Mouse (Mus musculus) heart, adult 2 months (tissue): ENCODE measurements around the gene Esf1. TPM values are rescaled to one million over a fixed set of nuclear protein-coding genes. Genes with fewer than 3 reads are reported as not detected.
A peak's percentile ranks its signal among the peaks of the same experiment; 100 is the strongest.

Source experiments
- DNase-seq, 2 experiments: peaks; one replicate each; pipeline ENCODE4 v3.0.0; 2021
- H3K27ac ChIP-seq: fragments of 200-600 bp; 2 replicates; pipeline ENCODE4 v1.8.1; 2022
- H3K27me3 ChIP-seq: fragments of 200-500 bp; 2 replicates; pipeline ENCODE4 v1.6.1; 2012; ENCODE audit warnings: mild to moderate bottlenecking, low read length, inconsistent platforms, mixed read lengths; ENCODE audit not compliant: control insufficient read depth, insufficient read depth
- H3K36me3 ChIP-seq: fragments of 200-500 bp; 2 replicates; pipeline ENCODE4 v1.6.1; 2012; ENCODE audit warnings: low read length, inconsistent platforms; ENCODE audit not compliant: control insufficient read depth, insufficient read depth
- H3K4me1 ChIP-seq: fragments of 200-500 bp; 2 replicates; pipeline ENCODE4 v1.6.1; 2011; ENCODE audit warnings: low read length; ENCODE audit not compliant: control insufficient read depth, insufficient read depth
- H3K4me3 ChIP-seq: fragments of 200-600 bp; 2 replicates; pipeline ENCODE4 v1.8.1; 2022
- H3K79me2 ChIP-seq: fragments of 200-500 bp; replicated peaks from 2 replicates; pipeline ENCODE4 v1.6.1; 2012; ENCODE audit warnings: mild to moderate bottlenecking, inconsistent platforms, low read length, moderate library complexity, mixed read lengths; ENCODE audit not compliant: control insufficient read depth, insufficient read depth
- H3K9ac ChIP-seq: fragments of 200-500 bp; 2 replicates; pipeline ENCODE4 v1.6.1; 2012; ENCODE audit warnings: low read depth, mild to moderate bottlenecking, control low read depth, inconsistent platforms, low read length, mixed read lengths
- CTCF ChIP-seq: fragments of 200-600 bp; IDR thresholded peaks from 2 replicates; pipeline ENCODE4 v1.8.1; 2022; ENCODE audit warnings: antibody characterized with exemption, mild to moderate bottlenecking, moderate library complexity
- EP300 ChIP-seq: fragments of 200-500 bp; IDR thresholded peaks from 2 replicates; pipeline ENCODE4 v1.6.1; 2011; ENCODE audit warnings: low read depth, low read length, control low read depth; ENCODE audit not compliant: insufficient read depth
- POLR2A ChIP-seq: fragments of 200-500 bp; IDR thresholded peaks from 2 replicates; pipeline ENCODE4 v1.6.1; 2011; ENCODE audit warnings: mild to moderate bottlenecking, low read depth, low read length, control low read depth; ENCODE audit not compliant: insufficient read depth
- WGBS: fragments of 180-500 bp; shearing (Covaris S2); methylation state at CpG from one replicate; pipeline ENCODE4 v1.1.7; 2018; 5-methylcytosine and 5-hydroxymethylcytosine counted together
- intact Hi-C: fragments of 180-260 bp; cut with DNase I; formaldehyde crosslinking; loops from one replicate; pipeline ENCODE4 v1.15.1; 2025
- long read RNA-seq: library from polyadenylated mRNA; stranded (forward); transcript quantifications from one replicate; pipeline ENCODE4 v2.0.0, GENCODE M21; 2021
- polyA plus RNA-seq: library from polyadenylated mRNA; depleted of rRNA; stranded (reverse); fragments of >200 nt; gene quantifications from 2 replicates; pipeline ENCODE4 v1.2.3, GENCODE M21; 2012; rRNA removed
- total RNA-seq, 2 experiments: library from RNA; stranded (reverse); gene quantifications; 2 replicates each; pipeline ENCODE4 v1.2.3; 2021

Esf1 gene
- 10 to 100 TPM; 12.2 TPM for total RNA-seq
- polyA plus RNA-seq: 1.1 and 2.2 TPM in 2 replicates
- long read RNA-seq, transcript Esf1-201 (14 exons, 3,396 nt): major isoform, 11 of 15 reads
- long read RNA-seq, partial matches to known transcripts: 2 of 15 reads
- long read RNA-seq, other reads (novel, unspliced or antisense): 2 of 15 reads

DNA sequence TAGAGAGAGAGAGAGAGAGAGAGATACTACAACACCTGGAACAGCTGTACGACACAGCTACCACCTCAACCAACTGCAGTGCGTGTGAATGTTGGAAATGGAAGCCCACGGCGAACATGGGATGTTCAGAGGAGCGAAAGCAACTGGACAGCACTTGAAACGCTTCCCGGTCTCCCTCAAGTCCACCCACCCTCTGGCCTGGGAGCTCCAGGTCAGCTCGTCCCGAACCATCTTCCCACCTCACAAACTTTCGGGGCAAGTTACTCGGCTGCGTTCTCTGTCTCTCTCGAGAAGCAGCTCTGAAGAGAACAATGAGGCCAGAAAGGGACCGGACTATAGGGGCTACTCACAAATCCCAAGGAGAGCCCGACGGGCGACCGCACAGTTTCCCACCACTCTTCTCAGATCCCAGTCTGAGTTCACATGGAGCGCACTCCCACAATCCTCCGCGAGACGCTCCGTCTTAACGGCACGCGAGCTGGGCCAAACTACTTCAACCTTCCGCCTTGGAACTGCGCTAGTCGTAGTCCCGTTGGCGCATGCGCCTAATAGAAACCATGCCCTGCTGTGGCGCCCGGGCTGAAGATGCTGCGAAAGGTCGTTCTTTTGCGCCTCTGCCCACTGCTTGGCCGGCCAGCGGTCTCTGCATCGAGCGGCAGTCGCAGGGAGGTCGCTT lies at the start of gene Esf1, which contains the start of gene Ndufaf5:
Gene Esf1, minus strand, starts transcription at position 438 of the 676 bp plus-strand sequence.
Gene Ndufaf5, plus strand, starts transcription at position 523 of the 676 bp plus-strand sequence.
- peak; percentile 85 for TF ChIP-seq EP300
- TF ChIP-seq CTCF: no peak
- peak; percentile 80 for TF ChIP-seq POLR2A
- no peaks in the 10 kb centered on the region; the same call in 1 of the 2 replicates for H3K79me2 ChIP-seq
- peak within 1 kb of the TSS; percentile 91 for H3K4me3 ChIP-seq
- under 1% methylated on average over 43 of the region's 43 CpGs for WGBS
- DNase-seq: peak; percentile 97 to 98
- H3K4me1 ChIP-seq: no peaks in the 10 kb centered on the region; the same call in 1 of the 2 replicates
- intact Hi-C loops: loop anchor here (2.0 to 10.0 kb wide), 2 partner anchors 103 to 225 kb away; partner anchors contain the start of genes Macrod2 and Tasp1
- peak within 1 kb of the TSS; percentile 79 for H3K9ac ChIP-seq
- H3K27me3 ChIP-seq: no peaks in the 10 kb centered on the region
- peak within 1 kb of the TSS; percentile 79 for H3K27ac ChIP-seq
- peaks cover 1% of the 10 kb centered on the region for H3K36me3 ChIP-seq

DNA sequence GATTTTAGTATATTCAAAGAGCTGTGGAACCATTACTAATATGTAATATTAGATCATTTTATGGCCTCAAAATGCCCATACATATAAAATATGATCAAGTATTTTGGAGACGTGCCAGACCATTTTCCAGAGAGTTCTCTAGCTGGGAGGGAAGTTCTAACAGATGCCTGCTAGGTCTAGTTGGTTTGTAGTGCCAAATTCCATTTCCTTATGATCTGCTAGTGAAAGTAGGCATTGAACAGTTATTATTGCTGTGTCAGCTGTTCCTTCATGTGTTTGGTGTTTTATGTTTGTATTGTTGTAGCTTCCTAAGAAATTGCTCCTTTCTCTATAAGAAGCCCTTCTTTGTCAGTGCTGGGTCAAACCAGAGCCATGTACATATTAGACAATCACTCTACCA lies 45.6 kb upstream of the Esf1 start:
- Histone ChIP-seq H3K9ac (no peak overlapping the region), H3K36me3 (no peaks in the 10 kb centered on the region), H3K79me2 (no peaks in the 10 kb centered on the region), H3K4me1 (no peaks in the 10 kb centered on the region), H3K27ac (no peak overlapping the region), H3K4me3 (no peak overlapping the region), H3K27me3 (no peaks in the 10 kb centered on the region)
- intact Hi-C loops: no loop called here
- WGBS: 65% methylated on average over 1 of the region's 1 CpGs
- no peak for TF ChIP-seq POLR2A
- TF ChIP-seq CTCF: no peak
- TF ChIP-seq EP300: no peak
- DNase-seq: no peak

DNA sequence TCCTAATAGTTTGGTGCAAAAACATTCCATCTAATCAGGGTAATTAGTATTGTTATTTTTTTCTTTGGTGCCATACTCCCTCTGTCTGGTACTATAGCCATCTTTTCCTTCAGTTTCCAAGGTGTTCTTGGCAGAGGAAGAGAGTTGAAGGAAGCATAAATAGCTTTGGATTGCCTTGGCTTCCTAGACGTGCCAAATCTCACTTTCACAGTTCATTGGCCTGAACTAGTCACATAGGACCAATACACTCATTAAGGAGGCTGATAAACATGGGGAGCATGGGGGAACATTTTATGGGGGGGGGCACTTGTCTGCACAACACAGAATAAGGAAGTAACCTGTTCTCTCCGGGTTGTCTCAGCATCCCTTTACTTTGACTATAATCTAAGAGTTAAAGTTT lies 45.1 kb upstream of the Esf1 start:
- Histone ChIP-seq H3K9ac (no peak overlapping the region), H3K27ac (no peak overlapping the region), H3K27me3 (no peaks in the 10 kb centered on the region), H3K36me3 (no peaks in the 10 kb centered on the region), H3K4me1 (no peaks in the 10 kb centered on the region), H3K79me2 (no peaks in the 10 kb centered on the region), H3K4me3 (no peak overlapping the region)
- TF ChIP-seq POLR2A (no peak), CTCF (no peak), EP300 (no peak)
- 52% methylated on average over 2 of the region's 2 CpGs for WGBS
- DNase-seq: no peak
- intact Hi-C loops: no loop called here

DNA sequence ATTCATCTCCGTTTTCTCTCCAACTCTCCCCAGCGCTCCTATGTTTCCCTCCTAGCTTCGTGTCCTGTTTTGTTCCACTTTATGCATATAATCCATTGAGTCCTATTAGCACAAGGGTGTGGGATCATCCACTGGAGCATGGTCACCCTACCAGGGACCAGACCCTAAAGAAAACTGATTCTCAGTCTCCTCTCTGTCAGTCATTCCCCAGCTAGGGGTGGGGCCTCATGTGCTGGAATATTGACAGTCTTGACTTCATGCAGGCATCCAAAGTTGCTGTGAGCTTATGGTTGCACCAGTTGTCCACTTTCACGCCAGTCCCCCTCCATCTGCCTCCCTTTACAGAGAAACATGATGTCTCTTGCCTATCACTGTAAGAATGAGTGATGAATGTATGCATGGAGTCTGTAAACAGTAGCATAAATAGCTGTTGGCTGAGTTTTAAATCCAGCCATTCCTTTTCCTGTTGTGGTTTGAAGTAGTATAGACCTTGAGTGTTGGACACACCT lies 44.2 kb upstream of the Esf1 start:
- Histone ChIP-seq H3K27me3 (no peaks in the 10 kb centered on the region), H3K4me3 (no peak overlapping the region), H3K4me1 (no peaks in the 10 kb centered on the region), H3K27ac (no peak overlapping the region), H3K79me2 (no peaks in the 10 kb centered on the region), H3K36me3 (no peaks in the 10 kb centered on the region), H3K9ac (no peak overlapping the region)
- TF ChIP-seq POLR2A (no peak), CTCF (no peak), EP300 (no peak)
- no peak for DNase-seq
- intact Hi-C loops: no loop called here
- 88% methylated on average over 4 of the region's 4 CpGs for WGBS

DNA sequence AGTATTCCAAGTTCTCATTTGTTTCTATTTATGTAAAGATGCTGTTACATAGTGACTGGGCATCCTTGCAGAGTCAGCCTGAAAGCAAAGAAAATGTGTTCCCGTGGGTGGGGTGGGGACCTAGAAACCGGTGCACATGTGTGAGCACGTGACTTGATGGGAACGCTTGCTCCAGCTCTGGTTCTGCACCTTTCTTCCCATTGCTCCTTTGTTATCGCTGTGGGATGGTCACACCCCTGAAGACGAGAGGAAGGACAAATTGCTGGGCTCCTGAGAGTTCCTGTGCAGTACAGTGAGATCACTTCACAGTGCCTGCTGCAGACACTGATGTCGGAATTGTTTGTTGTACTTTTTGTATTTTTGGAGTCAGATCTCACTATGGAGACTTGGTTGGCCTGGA lies 33.4 kb upstream of the Esf1 start:
- Histone ChIP-seq H3K27me3 (no peaks in the 10 kb centered on the region), H3K4me3 (no peak overlapping the region), H3K9ac (no peak overlapping the region), H3K79me2 (no peaks in the 10 kb centered on the region), H3K4me1 (no peaks in the 10 kb centered on the region), H3K36me3 (peaks cover 11% of the 10 kb centered on the region), H3K27ac (no peak overlapping the region)
- no peak for DNase-seq
- intact Hi-C loops: loop anchor here (5.0 kb wide), 1 partner anchor 224 kb away; no protein-coding TSS in a partner anchor
- 93% methylated on average over 7 of the region's 7 CpGs for WGBS
- TF ChIP-seq CTCF (no peak), EP300 (no peak), POLR2A (no peak)

DNA sequence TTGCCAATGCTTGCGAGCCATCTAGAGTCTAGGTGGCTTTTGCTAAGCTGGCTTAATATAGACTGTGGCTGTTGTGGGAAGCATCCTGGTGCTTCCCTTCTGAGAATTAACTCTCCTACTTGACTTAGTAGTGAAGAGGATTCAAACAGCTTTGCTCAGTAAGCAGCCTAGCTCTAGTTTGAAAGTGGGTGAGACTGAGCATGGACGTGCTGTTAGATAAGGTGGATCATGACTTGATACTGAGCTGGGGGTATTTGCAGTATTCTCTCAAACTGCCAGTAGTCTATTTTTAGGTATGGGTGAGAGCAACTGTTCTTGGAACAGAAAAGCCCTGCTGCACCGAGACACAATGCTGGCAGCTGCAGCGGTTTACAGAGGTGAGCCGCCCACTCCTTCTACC lies 32.2 kb upstream of the Esf1 start:
- Histone ChIP-seq H3K4me3 (no peak overlapping the region), H3K36me3 (peaks cover 11% of the 10 kb centered on the region), H3K9ac (no peak overlapping the region), H3K27me3 (no peaks in the 10 kb centered on the region), H3K79me2 (no peaks in the 10 kb centered on the region), H3K27ac (peak overlapping the region; percentile 34), H3K4me1 (no peaks in the 10 kb centered on the region)
- peak in 1 of 2 experiments; percentile 23 for DNase-seq
- no peak for TF ChIP-seq POLR2A
- TF ChIP-seq EP300: no peak
- TF ChIP-seq CTCF: no peak
- WGBS: 53% methylated on average over 5 of the region's 5 CpGs
- intact Hi-C loops: loop anchor here (5.0 kb wide), 1 partner anchor 225 kb away; no protein-coding TSS in a partner anchor
